Mouse (Mus musculus): ENCODE data around the gene Lipa. TPM values are rescaled to one million over a fixed set of nuclear protein-coding genes. Genes with fewer than 3 reads are reported as not detected.

Lipa gene
- polyA plus RNA-seq, 1 experiment: 0.03 TPM

DNA sequence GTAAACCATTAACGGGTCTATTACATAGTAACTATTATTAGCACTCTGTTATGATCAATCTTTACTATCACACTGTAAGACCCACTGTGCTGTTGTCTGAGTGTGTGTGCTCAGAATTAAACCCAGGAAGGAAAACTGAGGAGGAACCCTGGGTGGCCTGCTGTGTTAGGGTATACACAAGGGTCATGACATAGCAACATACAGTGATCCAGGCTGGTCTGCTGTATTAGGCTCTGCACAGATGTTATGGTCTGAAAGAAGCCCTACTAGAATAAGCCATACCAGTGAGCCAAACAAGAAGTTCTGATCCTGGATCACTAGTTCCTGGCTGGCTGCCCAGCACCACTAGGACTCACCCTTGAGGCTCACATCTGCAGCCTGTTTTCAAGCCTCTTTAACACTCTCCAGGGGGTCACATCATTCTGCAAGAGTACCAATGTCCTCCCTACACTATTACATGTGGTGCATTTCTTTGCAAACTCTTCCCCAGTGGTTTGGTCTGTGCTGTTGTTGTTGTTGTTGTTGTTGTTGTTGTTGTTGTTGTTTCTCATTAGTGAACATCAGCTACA, 65.7 kb downstream of the Lipa start:
- Histone ChIP-seq H3K36me3 (ENCODE audit: control insufficient read depth) (no peaks in the 10 kb centered on the region), H3K9me3 (ENCODE audit: control insufficient read depth, low read length) (no peaks in the 10 kb centered on the region), H3K27me3 (ENCODE audit: control insufficient read depth) (no peaks in the 10 kb centered on the region), H3K4me3 (replicated peaks) (no peak overlapping the region), H3K4me1 (ENCODE audit: control insufficient read depth) (no peaks in the 10 kb centered on the region)
- no peak for TF ChIP-seq GATA1 (IDR thresholded peaks at IDR 0.05; ENCODE audit: low read length)
- no peak for TF ChIP-seq TAL1 (IDR thresholded peaks at IDR 0.05; ENCODE audit: low read length)

DNA sequence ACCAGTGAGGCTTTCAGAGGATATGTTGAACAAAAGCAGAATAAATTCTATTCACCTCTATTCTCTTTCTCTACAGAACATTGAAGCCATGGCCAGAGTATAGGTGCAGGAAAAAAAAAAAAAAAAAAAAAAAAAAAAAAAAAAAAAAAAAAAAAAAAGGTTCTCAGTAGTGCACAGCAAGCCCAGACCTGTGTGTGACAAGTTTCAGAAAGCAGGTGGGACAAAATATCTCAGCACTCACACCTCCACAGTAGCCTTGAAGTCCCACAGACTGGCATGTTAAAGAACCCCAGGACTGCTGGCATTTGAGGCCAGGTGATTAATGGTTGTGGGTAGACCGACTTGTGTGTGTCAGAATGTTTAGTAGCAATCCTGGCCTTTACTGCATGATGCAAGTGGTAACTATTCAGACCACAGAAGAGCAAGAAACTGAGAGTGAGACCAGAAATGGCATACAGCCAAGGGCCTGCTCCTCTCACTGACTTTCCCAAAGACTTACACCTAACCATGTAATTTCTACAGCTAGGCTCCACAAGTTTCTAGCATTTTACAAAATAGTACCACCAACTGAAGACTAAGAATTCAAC, 76.4 kb downstream of the Lipa start:
- no peaks in the 10 kb centered on the region for H3K4me1 ChIP-seq (ENCODE audit: control insufficient read depth)
- TF ChIP-seq GATA1 (IDR thresholded peaks at IDR 0.05; ENCODE audit: low read length): no peak
- TF ChIP-seq TAL1 (IDR thresholded peaks at IDR 0.05; ENCODE audit: low read length): no peak
- no peaks in the 10 kb centered on the region for H3K9me3 ChIP-seq (ENCODE audit: control insufficient read depth, low read length)
- H3K4me3 ChIP-seq (replicated peaks): no peak overlapping the region
- H3K27me3 ChIP-seq (ENCODE audit: control insufficient read depth): no peaks in the 10 kb centered on the region
- no peaks in the 10 kb centered on the region for H3K36me3 ChIP-seq (ENCODE audit: control insufficient read depth)

DNA sequence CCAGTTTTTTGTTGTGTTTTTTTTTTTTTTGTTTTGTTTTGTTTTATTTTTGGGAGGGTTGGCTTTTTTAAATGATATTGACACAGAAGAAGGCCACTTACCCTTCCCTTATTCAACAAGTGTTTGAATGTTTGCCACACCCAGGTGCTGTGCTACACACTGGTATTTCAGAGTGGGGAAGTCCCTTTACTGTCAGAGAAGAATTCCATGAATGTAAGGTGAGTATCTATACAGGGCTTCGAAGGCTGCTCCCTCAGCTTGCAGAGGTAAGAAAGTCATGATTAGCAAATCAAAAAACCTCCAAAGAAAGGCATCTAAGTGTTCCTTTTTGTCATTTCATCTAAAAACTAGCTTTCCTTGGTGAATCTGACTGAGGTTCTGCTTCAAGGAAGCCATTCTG, 78.4 kb downstream of the Lipa start:
- Histone ChIP-seq H3K9me3 (ENCODE audit: control insufficient read depth, low read length) (no peaks in the 10 kb centered on the region), H3K4me1 (ENCODE audit: control insufficient read depth) (no peaks in the 10 kb centered on the region), H3K27me3 (ENCODE audit: control insufficient read depth) (no peaks in the 10 kb centered on the region), H3K36me3 (ENCODE audit: control insufficient read depth) (no peaks in the 10 kb centered on the region), H3K4me3 (replicated peaks) (no peak overlapping the region)
- TF ChIP-seq GATA1 (IDR thresholded peaks at IDR 0.05; ENCODE audit: low read length): no peak
- no peak for TF ChIP-seq TAL1 (IDR thresholded peaks at IDR 0.05; ENCODE audit: low read length)

DNA sequence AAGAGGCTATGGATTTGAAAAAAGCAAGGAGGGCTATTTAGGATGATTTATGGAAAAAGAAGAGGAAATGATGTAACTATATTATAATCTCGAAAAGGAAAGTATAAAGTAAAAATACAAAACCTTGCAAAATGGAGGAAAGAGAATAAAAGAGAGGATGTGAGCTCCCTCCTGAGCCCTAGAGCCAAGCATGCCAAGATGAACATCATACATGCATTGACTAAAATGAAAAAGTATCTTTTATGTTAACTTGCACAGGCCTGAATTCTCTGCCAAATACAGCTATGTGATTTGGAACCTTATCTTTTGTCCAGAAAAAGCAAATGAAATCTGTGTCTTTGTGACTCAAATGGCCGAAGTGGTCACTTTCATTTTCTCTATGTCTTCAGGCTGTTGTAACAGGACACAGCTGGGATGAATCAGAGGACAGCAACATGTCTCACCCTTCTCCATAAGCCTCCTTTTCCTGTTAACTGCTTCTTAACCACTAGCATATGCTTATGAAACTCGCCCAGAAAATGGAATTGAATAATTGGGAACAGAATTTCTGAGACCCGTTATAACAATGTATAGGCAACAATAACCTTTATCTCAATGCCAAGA, 81.8 kb downstream of the Lipa start:
- no peaks in the 10 kb centered on the region for H3K27me3 ChIP-seq (ENCODE audit: control insufficient read depth)
- H3K9me3 ChIP-seq (ENCODE audit: control insufficient read depth, low read length): no peaks in the 10 kb centered on the region
- no peak overlapping the region for H3K4me3 ChIP-seq (replicated peaks)
- no peaks in the 10 kb centered on the region for H3K4me1 ChIP-seq (ENCODE audit: control insufficient read depth)
- TF ChIP-seq GATA1 (IDR thresholded peaks at IDR 0.05; ENCODE audit: low read length): no peak
- TF ChIP-seq TAL1 (IDR thresholded peaks at IDR 0.05; ENCODE audit: low read length): no peak
- no peaks in the 10 kb centered on the region for H3K36me3 ChIP-seq (ENCODE audit: control insufficient read depth)

DNA sequence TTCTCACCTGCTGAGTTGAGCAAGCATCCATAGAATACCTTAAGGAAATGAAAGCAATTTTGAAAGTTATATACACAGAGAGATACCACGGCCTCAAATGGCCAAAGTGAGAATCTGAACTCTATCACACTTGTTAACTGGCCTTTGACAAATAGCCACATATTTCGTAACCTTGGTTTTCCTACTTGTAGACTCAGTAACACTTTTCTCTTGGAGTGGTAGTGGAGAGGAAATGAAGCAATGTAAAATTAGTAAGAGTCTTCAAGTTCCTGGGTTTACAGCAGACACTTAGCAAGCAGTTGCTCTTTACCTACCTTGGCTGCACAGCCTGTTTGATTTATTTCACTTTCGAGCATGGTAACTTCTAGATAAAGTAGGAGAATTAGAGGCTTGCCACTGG, 82.5 kb downstream of the Lipa start:
- Histone ChIP-seq H3K9me3 (ENCODE audit: control insufficient read depth, low read length) (no peaks in the 10 kb centered on the region), H3K4me3 (replicated peaks) (no peak overlapping the region), H3K4me1 (ENCODE audit: control insufficient read depth) (no peaks in the 10 kb centered on the region), H3K27me3 (ENCODE audit: control insufficient read depth) (no peaks in the 10 kb centered on the region), H3K36me3 (ENCODE audit: control insufficient read depth) (no peaks in the 10 kb centered on the region)
- TF ChIP-seq TAL1 (IDR thresholded peaks at IDR 0.05; ENCODE audit: low read length): no peak
- no peak for TF ChIP-seq GATA1 (IDR thresholded peaks at IDR 0.05; ENCODE audit: low read length)

Other genes with a start within 250 kb of the Lipa start
- not detected in 2 replicates for gene Fas, start 236.8 kb downstream of the Lipa start, polyA plus RNA-seq (2012)
- gene Ch25h, start 52.3 kb downstream of the Lipa start, polyA plus RNA-seq (2012): not detected in 2 replicates
- gene Ifit2, start 23.2 kb upstream of the Lipa start, polyA plus RNA-seq (2012): 0.01 TPM in 2 replicates
- gene Ifit3, start 56.1 kb upstream of the Lipa start, polyA plus RNA-seq (2012): 0.04 TPM in 1 of 2 replicates, not detected in the other
- 0.01 TPM in 1 of 2 replicates, not detected in the other for gene Ifit1bl1, start 74.5 kb upstream of the Lipa start, polyA plus RNA-seq (2012)
- gene Ifit3b, start 80.5 kb upstream of the Lipa start, polyA plus RNA-seq (2012): 0.04 TPM in 1 of 2 replicates, not detected in the other
- not detected in 2 replicates for gene Ifit1bl2, start 113.3 kb upstream of the Lipa start, polyA plus RNA-seq (2012)
- gene Ifit1, start 113.4 kb upstream of the Lipa start, polyA plus RNA-seq (2012): not detected in 2 replicates
- gene Slc16a12, start 219.8 kb upstream of the Lipa start, polyA plus RNA-seq (2012): not detected in 2 replicates